Mouse (Mus musculus): Measurements from ENCODE around the gene Bcl7b. TPM values are rescaled to one million over a fixed set of nuclear protein-coding genes. Genes with fewer than 3 reads are reported as not detected.
A peak's percentile ranks its signal among the peaks of the same experiment; 100 is the strongest.

Gene Bcl7b
- total RNA-seq, 4 experiments from 2014 or later = 65.5 to 89.7 (median 78.2) TPM

GRCm38 (mm10) chr5:135171688-135172220 lies 3.7 kb downstream of the Bcl7b start:
- no peak for DNase-seq

- DNase-seq = no peak
These were observed 4.9 kb downstream of the Bcl7b start for GRCm38 (mm10) chr5:135172986-135173385.

DNA sequence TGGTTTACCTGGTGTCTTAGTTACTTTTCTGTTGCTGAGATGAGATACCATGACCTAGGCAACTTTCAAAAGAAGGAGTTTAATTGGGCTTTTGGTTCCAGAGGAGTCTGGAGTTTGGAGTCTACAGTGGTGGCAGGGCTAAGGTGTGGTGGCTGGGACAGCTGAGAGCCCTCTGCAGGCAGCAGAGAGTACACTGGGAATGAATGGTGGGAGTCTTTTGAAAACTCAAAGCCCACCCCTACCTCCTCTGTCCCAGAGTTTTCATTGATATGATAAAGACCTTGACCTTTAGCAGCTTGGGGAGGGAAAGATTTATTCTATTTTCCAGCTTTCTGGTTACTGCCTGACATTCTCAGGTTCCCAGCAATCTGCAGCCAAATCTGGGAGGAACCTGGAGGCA lies 7.0 kb downstream of the Bcl7b start:
- no peak for DNase-seq

GRCm38 (mm10) chr5:135178523-135178922 lies 10.4 kb downstream of the Bcl7b start:
- no peak for DNase-seq

- DNase-seq = no peak
These were observed 10.9 kb downstream of the Bcl7b start for GRCm38 (mm10) chr5:135178996-135179395.

DNA sequence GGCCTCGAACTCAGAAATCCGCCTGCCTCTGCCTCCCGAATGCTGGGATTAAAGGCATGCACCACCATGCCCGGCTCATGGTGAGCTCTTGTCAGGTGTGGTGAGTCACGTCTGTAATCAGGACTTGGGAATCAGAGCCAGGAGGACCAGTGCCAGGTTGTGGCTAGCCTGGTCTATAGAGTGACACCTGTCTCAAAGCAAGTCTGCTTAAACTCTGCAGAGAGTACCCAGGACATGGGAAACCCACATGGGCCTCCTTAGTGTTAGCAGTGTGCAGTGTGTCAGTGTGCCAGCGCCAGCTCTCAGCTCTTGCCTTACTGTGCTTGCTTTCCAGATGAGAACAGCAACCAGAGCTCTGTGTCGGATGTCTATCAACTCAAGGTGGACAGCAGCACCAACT lies 11.5 kb downstream of the Bcl7b start:
- no peak for DNase-seq

DNA sequence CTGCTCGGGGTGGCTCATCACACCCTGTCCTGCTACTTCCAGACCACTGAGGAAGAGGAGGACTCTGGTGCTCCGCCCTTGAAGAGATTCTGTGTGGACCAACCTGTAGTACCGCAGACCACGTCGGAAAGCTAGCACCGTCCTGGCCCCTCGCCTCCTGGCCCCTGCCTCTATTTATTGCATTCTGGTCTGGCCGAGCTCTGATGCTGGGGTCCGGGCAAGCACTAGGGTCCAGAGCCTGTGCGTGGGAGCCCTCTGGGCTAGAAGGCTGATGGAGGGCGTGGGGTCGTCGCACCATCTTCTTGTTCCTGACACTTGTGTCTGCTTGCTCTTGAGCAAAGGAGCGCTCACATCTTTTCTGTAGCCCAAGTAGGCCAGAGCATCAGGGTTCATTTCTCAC lies 12.7 kb downstream of the Bcl7b start:
- no peak for DNase-seq

DNA sequence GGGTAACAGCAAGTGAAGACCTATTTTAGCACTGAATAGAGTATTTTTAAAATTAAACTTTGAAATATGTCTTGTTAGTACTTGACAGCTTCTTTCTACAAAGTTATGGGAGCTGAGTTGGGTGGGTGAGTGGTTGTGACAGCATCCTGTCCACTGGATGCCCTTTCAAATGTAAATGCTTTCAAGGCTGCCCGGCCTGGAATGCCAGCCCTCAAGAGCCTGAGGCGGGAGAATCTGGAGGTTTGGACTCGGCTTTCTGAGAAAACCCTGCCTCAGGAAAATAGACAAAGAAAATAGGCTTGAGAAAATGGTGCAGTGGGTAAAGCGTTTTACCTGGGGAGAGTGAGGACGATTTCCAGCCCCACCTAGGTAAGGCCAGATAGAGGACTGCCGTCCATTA lies 13.7 kb downstream of the Bcl7b start:
- no peak for DNase-seq

- DNase-seq = no peak
These were observed 15.2 kb downstream of the Bcl7b start for GRCm38 (mm10) chr5:135183131-135183861.

DNA sequence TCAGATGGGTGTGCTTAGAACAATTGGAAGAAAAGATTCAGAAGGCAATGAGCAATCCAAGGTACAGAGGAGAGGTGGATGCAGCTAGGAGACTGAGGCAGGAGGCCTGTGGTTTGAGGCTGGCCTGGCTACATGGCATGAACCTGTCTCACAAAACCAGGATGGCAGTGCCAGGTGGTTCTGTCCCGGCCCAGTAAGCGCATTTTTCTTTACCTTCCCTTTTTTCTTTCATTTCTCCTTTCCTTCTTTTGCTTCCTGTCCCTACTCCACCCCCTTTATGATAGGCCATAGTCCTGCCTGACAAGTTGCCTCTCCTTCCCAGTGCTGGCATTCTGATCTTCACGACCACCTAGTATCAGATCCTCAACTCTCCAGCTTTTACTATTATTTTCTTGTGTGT lies 16.9 kb downstream of the Bcl7b start:
- DNase-seq = no peak

- no peak for DNase-seq
These were observed 17.5 kb downstream of the Bcl7b start for GRCm38 (mm10) chr5:135185596-135185995.

DNA sequence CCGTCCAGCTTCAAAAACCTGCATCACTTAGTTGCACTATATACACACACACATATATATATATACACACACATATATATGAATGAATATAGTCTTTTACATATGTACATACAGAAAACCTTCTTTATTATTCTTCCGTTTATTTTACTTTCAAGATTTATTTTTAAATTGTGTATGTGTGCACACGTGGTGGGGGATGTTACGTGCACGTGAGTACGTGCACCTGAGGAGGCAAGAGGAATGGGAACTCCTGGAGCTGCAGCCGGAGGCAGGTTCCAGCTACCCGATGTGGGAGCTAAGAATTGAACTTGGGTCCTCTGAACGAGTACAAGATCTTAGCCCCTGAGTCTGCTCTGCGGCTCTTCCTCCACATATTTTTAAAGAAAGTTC lies 18.1 kb downstream of the Bcl7b start:
- DNase-seq = no peak

GRCm38 (mm10) chr5:135186621-135187348 lies 18.7 kb downstream of the Bcl7b start, which contains the start of gene Baz1b:
TSS of gene Baz1b (plus strand) at chr5:135187264.
- peak; percentile 99 for DNase-seq

DNA sequence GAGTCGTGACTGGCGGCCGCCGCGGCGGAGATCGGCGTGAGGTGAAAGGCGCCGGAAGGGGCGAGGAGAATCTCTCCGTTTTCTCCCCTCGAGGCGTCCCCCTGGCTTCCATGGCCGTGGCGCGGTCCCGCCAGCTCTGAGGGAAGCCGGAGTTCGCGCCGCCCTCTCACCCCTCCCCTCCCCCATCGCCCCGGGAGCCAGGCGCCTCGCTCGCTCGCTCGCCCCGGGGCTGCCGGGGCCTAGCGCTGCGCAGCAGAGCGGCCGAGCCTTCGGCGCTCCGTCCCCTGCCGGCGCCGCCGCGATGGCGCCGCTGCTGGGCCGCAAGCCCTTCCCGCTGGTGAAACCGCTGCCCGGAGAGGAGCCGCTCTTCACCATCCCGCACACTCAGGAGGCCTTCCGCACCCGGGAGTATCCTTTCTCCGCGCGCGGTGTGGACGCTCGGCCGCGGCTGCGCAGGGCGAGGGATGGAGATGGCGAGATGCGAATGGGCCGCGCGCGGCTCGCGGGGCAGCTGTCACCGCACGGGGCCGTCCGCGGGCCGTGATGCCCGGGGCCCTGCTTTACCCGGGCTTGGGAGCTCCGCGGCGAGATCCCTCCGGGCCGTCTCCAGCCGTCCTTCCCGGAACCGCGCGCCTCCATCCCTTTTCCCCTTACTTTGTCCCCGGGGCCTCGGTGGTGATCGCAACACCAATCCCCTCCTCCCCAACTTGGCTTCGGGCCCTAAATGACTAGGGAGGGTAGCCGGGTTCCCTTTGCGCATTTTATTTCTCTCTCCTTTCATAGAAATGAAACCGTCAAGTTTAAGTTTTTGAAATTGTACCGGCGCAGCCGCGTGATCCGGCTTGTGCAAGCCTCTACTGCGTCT lies 19.5 kb downstream of the Bcl7b start:
- DNase-seq = no peak

DNA sequence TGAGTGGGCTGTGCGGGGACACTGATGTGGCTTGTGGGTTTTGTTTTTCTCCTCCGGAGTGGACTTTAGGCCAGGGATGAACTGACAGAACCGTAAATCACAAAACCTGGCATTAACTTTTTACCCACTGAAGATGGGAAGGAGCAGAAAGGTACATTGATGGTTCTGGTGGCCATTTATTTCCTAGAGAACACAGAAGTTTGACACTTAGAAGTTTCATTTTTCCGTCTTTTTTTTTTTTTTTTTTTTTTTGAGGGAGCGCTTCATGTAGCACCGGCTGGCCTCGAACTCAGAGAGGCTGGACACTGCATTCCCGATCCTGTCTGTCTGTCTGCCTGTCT lies 20.1 kb downstream of the Bcl7b start:
- DNase-seq = no peak

- DNase-seq = no peak
These were observed 21.4 kb downstream of the Bcl7b start for GRCm38 (mm10) chr5:135189281-135190022.

- no peak for DNase-seq
These were observed 23.5 kb downstream of the Bcl7b start for GRCm38 (mm10) chr5:135191620-135192019.

GRCm38 (mm10) chr5:135192431-135192830 lies 24.3 kb downstream of the Bcl7b start:
- DNase-seq = no peak

DNA sequence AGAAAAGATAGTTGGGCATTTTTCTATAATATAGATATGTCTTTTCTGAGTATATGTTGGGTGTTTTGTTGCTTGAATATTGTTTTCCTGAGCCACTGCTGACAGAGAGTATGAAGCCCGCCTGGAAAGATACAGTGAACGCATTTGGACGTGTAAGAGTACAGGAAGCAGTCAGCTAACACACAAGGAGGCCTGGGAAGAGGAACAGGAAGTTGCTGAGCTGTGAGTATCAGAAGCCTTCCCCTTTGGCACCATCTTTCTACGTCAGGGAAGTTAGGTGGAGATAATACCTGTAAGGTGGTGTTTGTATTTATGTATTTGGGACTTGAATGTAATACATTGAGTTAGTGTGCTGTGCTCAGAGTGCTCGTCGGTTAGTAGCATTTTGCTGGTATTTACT lies 28.3 kb downstream of the Bcl7b start:
- DNase-seq = no peak

GRCm38 (mm10) chr5:135202763-135203162 lies 34.7 kb downstream of the Bcl7b start:
- no peak for DNase-seq

DNA sequence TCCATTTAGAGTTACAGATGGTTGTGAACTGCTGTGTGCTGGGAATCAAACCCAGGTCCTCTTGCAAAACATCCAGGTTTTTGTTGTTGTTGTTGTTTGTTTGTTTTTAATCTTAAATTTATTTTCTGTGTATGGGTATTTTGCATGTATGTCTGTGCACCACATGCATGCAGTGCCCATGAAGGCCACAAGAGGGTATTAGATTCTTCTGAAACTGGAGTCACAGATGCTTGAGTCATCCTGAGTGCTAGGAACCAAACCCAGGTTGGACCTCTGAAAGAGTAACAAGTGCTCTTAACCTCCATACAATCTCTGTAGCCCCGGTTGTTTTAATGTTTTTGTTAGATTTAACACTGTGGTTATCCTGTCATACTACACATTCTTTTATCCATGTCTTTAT lies 40.1 kb downstream of the Bcl7b start:
- no peak for DNase-seq

- no peak for DNase-seq
These were observed 48.8 kb downstream of the Bcl7b start for GRCm38 (mm10) chr5:135216871-135217270.
